Mouse (Mus musculus): ENCODE measurements around the gene Epo. TPM values are rescaled to one million over a fixed set of nuclear protein-coding genes. Genes with fewer than 3 reads are reported as not detected.

Epo gene
- polyA plus RNA-seq, 1 experiment, result not detected

GRCm38 (mm10) chr5:137553000-137553399 is 20.0 kb upstream of the Epo start:
- no peak for DNase-seq
- TF ChIP-seq POLR2A (IDR thresholded peaks at IDR 0.05; ENCODE audit: borderline replicate concordance, insufficient read depth, low read length) (no peak), CTCF (IDR thresholded peaks at IDR 0.05; ENCODE audit: borderline replicate concordance, insufficient read depth, low read depth, low read length) (no peak)
- Histone ChIP-seq H3K4me1 (ENCODE audit: control insufficient read depth, insufficient read depth, low read length) (peaks cover 13% of the 10 kb centered on the region), H3K27ac (ENCODE audit: insufficient read depth, low read length) (peak overlapping the region; percentile 76), H3K4me3 (replicated peaks; ENCODE audit: insufficient read depth, low read depth, low read length) (peak overlapping the region; percentile 96), H3K27me3 (ENCODE audit: control insufficient read depth, insufficient read depth, low read length) (no peaks in the 10 kb centered on the region)
- 15% methylated on average over 6 of the region's 6 CpGs for WGBS

GRCm38 (mm10) chr5:137551119-137551518 is 18.1 kb upstream of the Epo start:
- no peaks in the 10 kb centered on the region for H3K27me3 ChIP-seq (ENCODE audit: control insufficient read depth, insufficient read depth, low read length)
- H3K4me1 ChIP-seq (ENCODE audit: control insufficient read depth, insufficient read depth, low read length), result peaks cover 13% of the 10 kb centered on the region
- WGBS, result 75% methylated on average over 5 of the region's 5 CpGs
- no peak for DNase-seq
- H3K27ac ChIP-seq (ENCODE audit: insufficient read depth, low read length), result no peak overlapping the region
- H3K4me3 ChIP-seq (replicated peaks; ENCODE audit: insufficient read depth, low read depth, low read length), result no peak overlapping the region
- no peak for TF ChIP-seq POLR2A (IDR thresholded peaks at IDR 0.05; ENCODE audit: borderline replicate concordance, insufficient read depth, low read length)
- peak; percentile 39; the same call in 1 of the 2 replicates for TF ChIP-seq CTCF (IDR thresholded peaks at IDR 0.05; ENCODE audit: borderline replicate concordance, insufficient read depth, low read depth, low read length)

- DNase-seq, result no peak
- WGBS, result 93% methylated on average over 2 of the region's 2 CpGs
- Histone ChIP-seq H3K27ac (ENCODE audit: insufficient read depth, low read length) (no peak overlapping the region), H3K4me1 (ENCODE audit: control insufficient read depth, insufficient read depth, low read length) (peaks cover 10% of the 10 kb centered on the region), H3K4me3 (replicated peaks; ENCODE audit: insufficient read depth, low read depth, low read length) (no peak overlapping the region), H3K27me3 (ENCODE audit: control insufficient read depth, insufficient read depth, low read length) (no peaks in the 10 kb centered on the region)
- TF ChIP-seq POLR2A (IDR thresholded peaks at IDR 0.05; ENCODE audit: borderline replicate concordance, insufficient read depth, low read length) (no peak), CTCF (IDR thresholded peaks at IDR 0.05; ENCODE audit: borderline replicate concordance, insufficient read depth, low read depth, low read length) (no peak)
These were observed 16.8 kb upstream of the Epo start for GRCm38 (mm10) chr5:137549840-137550239.

GRCm38 (mm10) chr5:137545596-137545995 is 12.6 kb upstream of the Epo start:
- Histone ChIP-seq H3K27ac (ENCODE audit: insufficient read depth, low read length) (no peak overlapping the region), H3K4me3 (replicated peaks; ENCODE audit: insufficient read depth, low read depth, low read length) (no peak overlapping the region), H3K4me1 (ENCODE audit: control insufficient read depth, insufficient read depth, low read length) (peaks cover 15% of the 10 kb centered on the region; the same call in 1 of the 2 replicates), H3K27me3 (ENCODE audit: control insufficient read depth, insufficient read depth, low read length) (no peaks in the 10 kb centered on the region)
- DNase-seq, result no peak
- 46% methylated on average over 4 of the region's 4 CpGs for WGBS
- no peak for TF ChIP-seq CTCF (IDR thresholded peaks at IDR 0.05; ENCODE audit: borderline replicate concordance, insufficient read depth, low read depth, low read length)
- TF ChIP-seq POLR2A (IDR thresholded peaks at IDR 0.05; ENCODE audit: borderline replicate concordance, insufficient read depth, low read length), result no peak

- whole genome bisulfite sequencing, result 77% methylated on average over 6 of the region's 6 CpGs
- no peak for DNase-seq
- Histone ChIP-seq H3K27ac (ENCODE audit: insufficient read depth, low read length) (no peak overlapping the region), H3K4me1 (ENCODE audit: control insufficient read depth, insufficient read depth, low read length) (peaks cover 18% of the 10 kb centered on the region; the same call in 1 of the 2 replicates), H3K27me3 (ENCODE audit: control insufficient read depth, insufficient read depth, low read length) (no peaks in the 10 kb centered on the region), H3K4me3 (replicated peaks; ENCODE audit: insufficient read depth, low read depth, low read length) (no peak overlapping the region)
- TF ChIP-seq POLR2A (IDR thresholded peaks at IDR 0.05; ENCODE audit: borderline replicate concordance, insufficient read depth, low read length), result no peak
- TF ChIP-seq CTCF (IDR thresholded peaks at IDR 0.05; ENCODE audit: borderline replicate concordance, insufficient read depth, low read depth, low read length), result no peak
These were observed 11.9 kb upstream of the Epo start for GRCm38 (mm10) chr5:137544926-137545325.

- peak overlapping the region; percentile 25; the same call in 1 of the 2 replicates for H3K27ac ChIP-seq (ENCODE audit: insufficient read depth, low read length)
These were observed 8.9 kb upstream of the Epo start for GRCm38 (mm10) chr5:137541768-137542540.

GRCm38 (mm10) chr5:137540991-137541390 is 7.9 kb upstream of the Epo start:
- Histone ChIP-seq H3K27ac (ENCODE audit: insufficient read depth, low read length) (no peak overlapping the region), H3K4me1 (ENCODE audit: control insufficient read depth, insufficient read depth, low read length) (peaks cover 29% of the 10 kb centered on the region), H3K4me3 (replicated peaks; ENCODE audit: insufficient read depth, low read depth, low read length) (no peak overlapping the region), H3K27me3 (ENCODE audit: control insufficient read depth, insufficient read depth, low read length) (no peaks in the 10 kb centered on the region)
- no peak for DNase-seq
- WGBS, result 86% methylated on average over 6 of the region's 6 CpGs
- TF ChIP-seq POLR2A (IDR thresholded peaks at IDR 0.05; ENCODE audit: borderline replicate concordance, insufficient read depth, low read length), result no peak

More at GRCm38 (mm10) chr5:137541768-137542540, 8.9 kb upstream of the Epo start:
- TF ChIP-seq POLR2A (IDR thresholded peaks at IDR 0.05; ENCODE audit: borderline replicate concordance, insufficient read depth, low read length) (no peak), CTCF (IDR thresholded peaks at IDR 0.05; ENCODE audit: borderline replicate concordance, insufficient read depth, low read depth, low read length) (no peak)
- peaks cover 29% of the 10 kb centered on the region for H3K4me1 ChIP-seq (ENCODE audit: control insufficient read depth, insufficient read depth, low read length)
- peak; percentile 76 to 90 for DNase-seq
- 14% methylated on average over 5 of the region's 5 CpGs for WGBS
- H3K4me3 ChIP-seq (replicated peaks; ENCODE audit: insufficient read depth, low read depth, low read length), result no peak overlapping the region
- H3K27me3 ChIP-seq (ENCODE audit: control insufficient read depth, insufficient read depth, low read length), result no peaks in the 10 kb centered on the region

- 5% methylated on average over 7 of the region's 7 CpGs for WGBS
- Histone ChIP-seq H3K4me1 (ENCODE audit: control insufficient read depth, insufficient read depth, low read length) (peaks cover 29% of the 10 kb centered on the region), H3K27ac (ENCODE audit: insufficient read depth, low read length) (no peak overlapping the region), H3K27me3 (ENCODE audit: control insufficient read depth, insufficient read depth, low read length) (no peaks in the 10 kb centered on the region), H3K4me3 (replicated peaks; ENCODE audit: insufficient read depth, low read depth, low read length) (no peak overlapping the region)
- TF ChIP-seq CTCF (IDR thresholded peaks at IDR 0.05; ENCODE audit: borderline replicate concordance, insufficient read depth, low read depth, low read length) (no peak), POLR2A (IDR thresholded peaks at IDR 0.05; ENCODE audit: borderline replicate concordance, insufficient read depth, low read length) (no peak)
- DNase-seq, result peak; percentile 83 to 86
These were observed 6.3 kb upstream of the Epo start for GRCm38 (mm10) chr5:137539291-137539801.

All from cerebellum, adult 2 months (tissue).